Mouse (Mus musculus) neural tube, embryonic 13.5 days (tissue): ENCODE measurements around the gene Desi1. TPM values are rescaled to one million over a fixed set of nuclear protein-coding genes. Genes with fewer than 3 reads are reported as not detected.
A peak's percentile ranks its signal among the peaks of the same experiment; 100 is the strongest.

Source experiments
- ATAC-seq: fragments of 200-750 bp; cut with Nextera tagmentation; 2 replicates; pipeline ENCODE4 v1.8.0; 2017; ENCODE audit warnings: low read depth, mild to moderate bottlenecking, moderate TSS enrichment, moderate library complexity
- H3K27ac ChIP-seq: fragments of 300-500 bp; sonication (generic); replicated peaks from 2 replicates; pipeline ENCODE4 v1.5.1; 2015; ENCODE audit warnings: moderate library complexity, mild to moderate bottlenecking, inconsistent platforms
- H3K27me3 ChIP-seq: fragments of 300-500 bp; sonication (generic); 2 replicates; pipeline ENCODE4 v1.6.1; 2015; ENCODE audit warnings: mild to moderate bottlenecking, inconsistent platforms
- H3K36me3 ChIP-seq: fragments of 300-500 bp; sonication (generic); 2 replicates; pipeline ENCODE4 v1.6.1; 2015; ENCODE audit warnings: mild to moderate bottlenecking, inconsistent platforms
- H3K4me1 ChIP-seq: fragments of 300-500 bp; sonication (generic); replicated peaks from 2 replicates; pipeline ENCODE4 v1.6.1; 2015; ENCODE audit warnings: inconsistent platforms
- H3K4me2 ChIP-seq: fragments of 300-500 bp; sonication (generic); 2 replicates; pipeline ENCODE4 v1.6.1; 2015; ENCODE audit warnings: inconsistent platforms, mild to moderate bottlenecking, moderate library complexity
- H3K4me3 ChIP-seq: fragments of 300-500 bp; sonication (generic); 2 replicates; pipeline ENCODE4 v1.5.1; 2015; ENCODE audit warnings: mild to moderate bottlenecking, inconsistent platforms
- H3K9ac ChIP-seq: fragments of 300-500 bp; sonication (generic); 2 replicates; pipeline ENCODE4 v1.6.1; 2015; ENCODE audit warnings: moderate library complexity, mild to moderate bottlenecking, inconsistent platforms
- H3K9me3 ChIP-seq: fragments of 300-500 bp; sonication (generic); 2 replicates; pipeline ENCODE4 v1.6.1; 2016; ENCODE audit warnings: inconsistent platforms
- WGBS: fragments of 180-500 bp; shearing (Covaris S2); methylation state at CpG from one replicate; pipeline ENCODE4 v1.1.7; 2015; 5-methylcytosine and 5-hydroxymethylcytosine counted together
- polyA plus RNA-seq: library from polyadenylated mRNA; unstranded; fragments of >200 nt; fragmentation: Nextera tagmentation; extraction: Ambion mirVana; gene quantifications from 2 replicates; pipeline ENCODE4 v1.2.1, GENCODE M21; 2015

Gene Desi1
- polyA plus RNA-seq, 1 experiment from 2014 or later: 46.2 TPM

GRCm38 (mm10) chr15:82016830-82017229, 16.8 kb downstream of the Desi1 start:
- WGBS: 26% methylated on average over 6 of the region's 6 CpGs
- Histone ChIP-seq H3K4me3 (peak overlapping the region; percentile 61), H3K9ac (peak overlapping the region; percentile 79), H3K36me3 (peaks cover 18% of the 10 kb centered on the region), H3K4me1 (peaks cover 36% of the 10 kb centered on the region), H3K4me2 (peak overlapping the region; percentile 92), H3K27me3 (no peaks in the 10 kb centered on the region), H3K9me3 (no peaks in the 10 kb centered on the region), H3K27ac (peak overlapping the region; percentile 76)
- ATAC-seq: peak; percentile 2; the same call in 1 of the 2 replicates

DNA sequence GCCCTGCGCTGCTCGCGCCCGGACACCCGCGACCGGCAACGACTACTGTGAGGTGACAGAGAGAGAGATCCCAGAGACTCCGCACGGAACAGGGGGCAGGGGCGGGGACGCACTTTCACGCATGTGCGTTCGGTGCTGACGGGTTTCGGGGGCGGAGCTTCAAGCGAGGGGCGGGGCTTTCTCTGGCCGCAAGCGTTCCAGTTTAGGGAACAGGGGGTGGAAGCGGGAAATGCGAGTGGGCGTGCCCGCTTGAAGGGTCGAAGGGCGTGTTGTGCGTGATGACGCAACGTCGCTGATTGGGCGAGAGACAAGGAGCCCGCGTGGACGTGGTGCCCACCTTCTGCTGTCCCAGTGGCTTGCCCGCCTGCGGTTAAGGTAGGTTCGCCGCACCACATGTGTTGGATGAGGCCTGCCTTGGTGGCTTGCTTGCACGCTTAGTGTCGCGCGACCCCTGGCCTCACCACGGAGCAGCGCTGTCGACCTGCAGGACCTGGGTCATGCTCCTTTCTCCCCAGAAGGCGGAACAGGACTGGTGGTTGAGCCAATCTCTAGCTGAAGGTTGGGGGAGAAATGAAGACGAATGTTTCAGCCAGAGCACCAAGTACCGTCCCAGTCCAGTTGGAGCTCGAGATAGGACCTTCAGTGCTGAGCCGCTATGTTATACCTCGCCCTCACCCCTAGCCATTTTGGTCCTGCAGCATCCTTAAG, 17.4 kb downstream of the Desi1 start:
- WGBS: under 1% methylated on average over 47 of the region's 53 CpGs

GRCm38 (mm10) chr15:82015392-82016100, 18.1 kb downstream of the Desi1 start:
- Histone ChIP-seq H3K9me3 (no peaks in the 10 kb centered on the region), H3K4me3 (peak overlapping the region; percentile 61), H3K4me1 (peaks cover 36% of the 10 kb centered on the region), H3K4me2 (peak overlapping the region; percentile 92), H3K27ac (peak overlapping the region; percentile 70), H3K9ac (peak overlapping the region; percentile 82), H3K36me3 (peaks cover 13% of the 10 kb centered on the region), H3K27me3 (no peaks in the 10 kb centered on the region)
- ATAC-seq: peak; percentile 73; the same call in 1 of the 2 replicates
- under 1% methylated on average over 37 of the region's 39 CpGs for WGBS

More for the DNA sequence above, 17.4 kb downstream of the Desi1 start:
- Histone ChIP-seq H3K9ac (peak overlapping the region; percentile 82), H3K4me1 (peaks cover 36% of the 10 kb centered on the region), H3K36me3 (peaks cover 13% of the 10 kb centered on the region), H3K27me3 (no peaks in the 10 kb centered on the region), H3K9me3 (no peaks in the 10 kb centered on the region), H3K4me2 (peak overlapping the region; percentile 92), H3K27ac (peak overlapping the region; percentile 76), H3K4me3 (peak overlapping the region; percentile 61)
- peak; percentile 96 for ATAC-seq

DNA sequence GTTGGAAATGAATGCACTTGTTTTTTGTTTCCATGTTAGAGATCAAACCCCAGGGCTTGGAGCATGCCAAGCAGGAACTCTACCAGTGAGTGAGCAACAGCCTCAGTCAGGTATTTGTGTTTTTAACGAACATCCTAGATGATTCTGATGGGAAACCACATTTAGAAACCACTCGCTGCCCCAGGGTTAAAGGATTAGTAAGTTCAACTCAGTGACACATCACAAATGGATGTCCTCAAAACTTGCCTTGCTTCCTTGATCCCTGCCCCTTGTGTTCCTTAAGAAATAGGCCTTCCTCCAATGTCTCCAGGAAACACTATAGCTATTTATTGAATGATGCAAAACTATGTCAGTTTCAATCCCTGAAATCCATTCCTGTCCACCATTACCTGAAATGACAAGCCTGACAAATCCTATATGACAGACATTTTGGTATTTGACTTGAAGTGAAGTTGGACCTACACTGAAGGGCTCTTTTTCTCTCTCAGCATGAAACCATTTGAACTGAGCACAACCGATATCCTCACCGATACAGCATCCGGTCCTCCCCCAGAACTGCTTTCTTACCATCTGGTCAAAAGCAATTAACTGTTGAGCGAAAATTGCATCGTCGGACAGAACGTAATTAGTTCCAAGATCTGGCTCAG, 18.8 kb downstream of the Desi1 start:
- Histone ChIP-seq H3K27ac (peak overlapping the region; percentile 70), H3K4me2 (peak overlapping the region; percentile 92), H3K4me3 (peak overlapping the region; percentile 61), H3K4me1 (peaks cover 36% of the 10 kb centered on the region), H3K27me3 (no peaks in the 10 kb centered on the region), H3K9me3 (no peaks in the 10 kb centered on the region), H3K36me3 (peaks cover 10% of the 10 kb centered on the region), H3K9ac (peak overlapping the region; percentile 82)
- 21% methylated on average over 9 of the region's 9 CpGs for WGBS
- ATAC-seq: no peak

GRCm38 (mm10) chr15:82011947-82012346, 21.7 kb downstream of the Desi1 start:
- Histone ChIP-seq H3K9ac (no peak overlapping the region), H3K4me1 (peaks cover 29% of the 10 kb centered on the region), H3K27me3 (no peaks in the 10 kb centered on the region), H3K4me3 (no peak overlapping the region), H3K27ac (no peak overlapping the region), H3K36me3 (0 out of 2 replicates have a peak, but pooled peaks cover 6% of the 10 kb centered on the region), H3K4me2 (no peak overlapping the region), H3K9me3 (no peaks in the 10 kb centered on the region)
- WGBS: 91% methylated on average over 6 of the region's 6 CpGs
- ATAC-seq: no peak

DNA sequence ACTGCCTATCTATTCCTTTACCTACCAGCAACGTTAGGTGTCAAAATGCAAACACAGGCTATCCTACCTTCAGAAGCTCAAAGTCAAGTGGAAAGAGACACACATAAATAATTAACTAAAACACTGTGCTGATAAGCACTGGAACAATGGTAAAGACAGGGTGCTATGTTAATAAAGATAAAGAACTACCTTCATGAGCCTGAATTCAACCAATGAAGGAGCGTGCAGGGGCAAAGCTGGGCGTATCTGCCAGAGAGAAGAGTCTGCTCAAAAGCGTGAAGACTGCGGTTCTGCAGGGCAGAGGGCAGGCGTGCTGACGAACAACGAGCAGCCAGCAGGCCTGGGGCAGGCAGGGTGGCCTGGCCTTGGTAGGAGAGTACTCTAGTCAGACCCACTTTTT, 29.4 kb downstream of the Desi1 start:
- H3K36me3 ChIP-seq: peaks cover 50% of the 10 kb centered on the region
- no peaks in the 10 kb centered on the region for H3K9me3 ChIP-seq
- ATAC-seq: no peak
- H3K4me2 ChIP-seq: no peak overlapping the region
- WGBS: 92% methylated on average over 8 of the region's 8 CpGs
- H3K4me1 ChIP-seq: no peaks in the 10 kb centered on the region
- no peak overlapping the region for H3K4me3 ChIP-seq
- no peaks in the 10 kb centered on the region for H3K27me3 ChIP-seq
- no peak overlapping the region for H3K27ac ChIP-seq
- no peak overlapping the region for H3K9ac ChIP-seq

DNA sequence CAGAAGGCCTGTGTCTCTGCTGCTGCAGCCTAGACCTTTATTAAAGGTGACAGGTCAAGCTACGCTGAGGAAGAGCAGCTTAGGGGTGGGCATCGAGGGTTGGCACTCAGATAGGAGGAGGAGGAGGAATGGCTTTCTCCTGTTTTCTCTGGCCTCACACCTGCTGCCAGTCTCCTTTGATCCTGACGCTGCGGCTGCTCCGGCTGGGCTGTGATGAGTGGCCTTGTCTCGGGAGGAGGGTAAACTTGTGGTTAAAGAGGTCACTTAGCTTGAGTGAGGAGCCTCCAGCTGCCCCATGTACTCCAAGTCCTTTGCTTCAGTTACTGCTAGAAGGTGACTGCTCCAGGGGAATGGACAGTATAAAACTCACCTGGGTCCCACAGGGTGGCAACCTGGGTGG, 39.7 kb downstream of the Desi1 start:
- Histone ChIP-seq H3K4me2 (no peak overlapping the region), H3K4me3 (no peak overlapping the region), H3K4me1 (peaks cover 4% of the 10 kb centered on the region; the same call in 1 of the 2 replicates), H3K9ac (no peak overlapping the region), H3K27me3 (no peaks in the 10 kb centered on the region), H3K9me3 (no peaks in the 10 kb centered on the region), H3K27ac (no peak overlapping the region), H3K36me3 (peaks cover 67% of the 10 kb centered on the region)
- WGBS: 84% methylated on average over 6 of the region's 6 CpGs
- no peak for ATAC-seq

- Histone ChIP-seq H3K36me3 (peaks cover 35% of the 10 kb centered on the region), H3K9me3 (no peaks in the 10 kb centered on the region), H3K9ac (no peak overlapping the region), H3K27ac (no peak overlapping the region), H3K4me1 (peaks cover 8% of the 10 kb centered on the region; the same call in 1 of the 2 replicates), H3K4me3 (no peak overlapping the region), H3K4me2 (no peak overlapping the region), H3K27me3 (no peaks in the 10 kb centered on the region)
- ATAC-seq: no peak
- WGBS: 58% methylated on average over 7 of the region's 7 CpGs
These were observed 43.1 kb downstream of the Desi1 start for GRCm38 (mm10) chr15:81990549-81990948.

- no peak overlapping the region for H3K4me2 ChIP-seq
- H3K27me3 ChIP-seq: no peaks in the 10 kb centered on the region
- H3K4me3 ChIP-seq: no peak overlapping the region
- no peaks in the 10 kb centered on the region for H3K9me3 ChIP-seq
- no peak overlapping the region for H3K27ac ChIP-seq
- peaks cover 13% of the 10 kb centered on the region; the same call in 1 of the 2 replicates for H3K4me1 ChIP-seq
- H3K36me3 ChIP-seq: peaks cover 24% of the 10 kb centered on the region
- ATAC-seq: peak; percentile 77; the same call in 1 of the 2 replicates
- WGBS: 42% methylated on average over 11 of the region's 11 CpGs
- no peak overlapping the region for H3K9ac ChIP-seq
These were observed 44.1 kb downstream of the Desi1 start for GRCm38 (mm10) chr15:81989371-81990062.

- H3K4me2 ChIP-seq: no peak within 1 kb of the TSS
- no peaks in the 10 kb centered on the region for H3K27me3 ChIP-seq
- no peak for ATAC-seq
- peaks cover 13% of the 10 kb centered on the region; the same call in 1 of the 2 replicates for H3K4me1 ChIP-seq
- no peak within 1 kb of the TSS for H3K9ac ChIP-seq
- 85% methylated on average over 3 of the region's 3 CpGs for WGBS
- H3K27ac ChIP-seq: no peak within 1 kb of the TSS
- no peak within 1 kb of the TSS for H3K4me3 ChIP-seq
- peaks cover 6% of the 10 kb centered on the region; the same call in 1 of the 2 replicates for H3K36me3 ChIP-seq
- H3K9me3 ChIP-seq: no peaks in the 10 kb centered on the region
These were observed 46.0 kb downstream of the Desi1 start, which contains the start of gene Xrcc6 for GRCm38 (mm10) chr15:81987646-81988045. Xrcc6 (plus strand) TSS chr15:81987835.

DNA sequence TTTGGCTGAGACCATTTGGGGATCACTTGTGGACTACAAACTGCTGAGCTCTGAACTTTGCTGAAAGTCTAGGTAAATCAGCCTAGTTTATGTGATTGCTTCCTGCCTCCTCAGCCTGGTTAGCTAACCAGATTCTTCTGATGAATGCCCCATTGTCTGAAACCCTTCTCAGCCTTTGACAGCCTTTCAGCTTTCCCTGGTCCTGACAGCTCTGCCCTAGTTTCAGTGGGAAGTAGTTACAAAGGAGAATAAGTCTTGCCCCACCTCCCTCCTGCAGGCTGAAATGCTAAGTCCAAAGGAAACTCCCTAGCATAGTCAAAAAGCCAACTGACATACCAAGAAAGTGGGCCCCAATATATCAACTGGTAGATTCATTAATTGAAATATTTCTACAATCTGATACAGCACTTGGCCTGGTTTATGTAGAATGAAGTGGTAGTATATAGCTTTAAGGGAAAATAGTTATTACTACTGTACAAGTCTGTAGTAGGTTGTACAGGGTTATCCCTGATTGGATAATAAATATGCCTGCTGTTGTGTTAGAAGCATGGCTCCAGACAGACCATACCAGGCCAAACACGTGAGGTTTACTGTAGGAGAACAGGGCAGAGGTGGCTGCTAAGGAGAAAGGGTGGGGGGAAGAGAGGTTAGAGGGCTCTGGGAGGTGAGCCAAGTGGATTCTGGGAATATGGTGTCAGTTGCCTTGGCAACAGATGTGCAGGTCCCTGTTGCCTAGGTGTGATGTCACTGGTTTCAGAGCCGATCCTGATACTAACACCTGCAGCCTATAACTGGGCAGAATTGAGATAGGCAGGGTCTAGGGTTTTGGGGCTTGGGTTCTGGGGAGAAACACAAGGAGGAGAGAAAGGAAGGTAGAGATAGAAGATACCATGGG, 48.1 kb downstream of the Desi1 start:
- H3K27ac ChIP-seq: no peak overlapping the region
- WGBS: 73% methylated on average over 2 of the region's 2 CpGs

More for the DNA sequence above, 48.1 kb downstream of the Desi1 start:
- Histone ChIP-seq H3K4me2 (no peak overlapping the region), H3K4me3 (no peak overlapping the region), H3K27me3 (no peaks in the 10 kb centered on the region), H3K9me3 (no peaks in the 10 kb centered on the region), H3K36me3 (no peaks in the 10 kb centered on the region), H3K9ac (no peak overlapping the region), H3K4me1 (peaks cover 13% of the 10 kb centered on the region; the same call in 1 of the 2 replicates)
- ATAC-seq: no peak
